Mouse (Mus musculus): ENCODE results near the gene Kcnj9. TPM values are rescaled to one million over a fixed set of nuclear protein-coding genes. Genes with fewer than 3 reads are reported as not detected.

Gene Kcnj9
- polyA plus RNA-seq, 1 experiment from 2014 or later: not detected

- no peak overlapping the region for H3K4me3 ChIP-seq
- H3K27me3 ChIP-seq (ENCODE audit: insufficient read depth, poor library complexity, severe bottlenecking): peaks cover 93% of the 10 kb centered on the region
- H3K9me3 ChIP-seq: no peaks in the 10 kb centered on the region
- H3K4me1 ChIP-seq: peaks cover 17% of the 10 kb centered on the region
- H3K27ac ChIP-seq: no peak overlapping the region
- DNase-seq (ENCODE audit: low spot score): no peak
- no peaks in the 10 kb centered on the region for H3K36me3 ChIP-seq
- WGBS: 72% methylated on average over 7 of the region's 7 CpGs
Observed at GRCm38 (mm10) chr1:172328461-172328860, 657 bp downstream of the Kcnj9 start.

GRCm38 (mm10) chr1:172328041-172328440 lies 1.1 kb downstream of the Kcnj9 start:
- Histone ChIP-seq H3K27ac (no peak overlapping the region), H3K9me3 (no peaks in the 10 kb centered on the region), H3K36me3 (no peaks in the 10 kb centered on the region), H3K27me3 (ENCODE audit: insufficient read depth, poor library complexity, severe bottlenecking) (peaks cover 93% of the 10 kb centered on the region), H3K4me3 (no peak overlapping the region), H3K4me1 (peaks cover 17% of the 10 kb centered on the region)
- DNase-seq (ENCODE audit: low spot score): no peak
- 74% methylated on average over 3 of the region's 3 CpGs for WGBS

- WGBS: 80% methylated on average over 16 of the region's 16 CpGs
- H3K4me3 ChIP-seq: no peak overlapping the region
- H3K27me3 ChIP-seq (ENCODE audit: insufficient read depth, poor library complexity, severe bottlenecking): peaks cover 93% of the 10 kb centered on the region
- no peaks in the 10 kb centered on the region for H3K36me3 ChIP-seq
- no peak overlapping the region for H3K27ac ChIP-seq
- H3K4me1 ChIP-seq: peaks cover 22% of the 10 kb centered on the region
- no peaks in the 10 kb centered on the region for H3K9me3 ChIP-seq
- no peak for DNase-seq (ENCODE audit: low spot score)
Observed at GRCm38 (mm10) chr1:172327206-172328001, 1.7 kb downstream of the Kcnj9 start.

DNA sequence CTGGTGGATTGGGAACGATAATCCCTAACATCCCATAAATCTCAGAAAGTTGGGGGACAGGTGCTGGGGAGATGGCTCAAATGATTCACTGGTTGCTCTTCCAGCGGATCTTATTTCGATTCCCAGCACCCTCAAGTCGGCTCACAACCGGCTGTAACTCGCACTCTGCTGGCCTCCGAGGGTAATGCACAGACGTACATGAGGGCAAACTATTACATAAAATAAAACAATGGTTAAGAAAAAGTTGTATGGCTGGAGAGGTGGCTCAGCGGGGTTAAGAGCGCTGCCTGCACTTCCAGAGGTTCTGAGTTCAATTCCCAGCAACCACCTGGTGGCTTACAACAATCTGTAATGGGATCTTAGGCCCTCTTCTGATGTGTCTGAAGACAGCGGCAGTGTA lies 2.4 kb downstream of the Kcnj9 start:
- DNase-seq (ENCODE audit: low spot score): no peak
- WGBS: 44% methylated on average over 11 of the region's 11 CpGs

GRCm38 (mm10) chr1:172325680-172326535 lies 3.2 kb downstream of the Kcnj9 start:
- H3K4me3 ChIP-seq: peak overlapping the region; percentile 63
- H3K27me3 ChIP-seq (ENCODE audit: insufficient read depth, poor library complexity, severe bottlenecking): peaks cover 97% of the 10 kb centered on the region
- no peaks in the 10 kb centered on the region for H3K9me3 ChIP-seq
- H3K36me3 ChIP-seq: no peaks in the 10 kb centered on the region
- H3K27ac ChIP-seq: 0 out of 2 replicates have a peak overlapping the region, but pooled peaks have one; percentile 24
- DNase-seq (ENCODE audit: low spot score): peak; percentile 85
- WGBS: 18% methylated on average over 94 of the region's 94 CpGs
- H3K4me1 ChIP-seq: peaks cover 22% of the 10 kb centered on the region

More for the DNA sequence above, 2.4 kb downstream of the Kcnj9 start:
- Histone ChIP-seq H3K36me3 (no peaks in the 10 kb centered on the region), H3K27ac (no peak overlapping the region), H3K4me3 (peak overlapping the region; percentile 63), H3K4me1 (peaks cover 22% of the 10 kb centered on the region), H3K9me3 (no peaks in the 10 kb centered on the region), H3K27me3 (ENCODE audit: insufficient read depth, poor library complexity, severe bottlenecking) (peaks cover 97% of the 10 kb centered on the region)

DNA sequence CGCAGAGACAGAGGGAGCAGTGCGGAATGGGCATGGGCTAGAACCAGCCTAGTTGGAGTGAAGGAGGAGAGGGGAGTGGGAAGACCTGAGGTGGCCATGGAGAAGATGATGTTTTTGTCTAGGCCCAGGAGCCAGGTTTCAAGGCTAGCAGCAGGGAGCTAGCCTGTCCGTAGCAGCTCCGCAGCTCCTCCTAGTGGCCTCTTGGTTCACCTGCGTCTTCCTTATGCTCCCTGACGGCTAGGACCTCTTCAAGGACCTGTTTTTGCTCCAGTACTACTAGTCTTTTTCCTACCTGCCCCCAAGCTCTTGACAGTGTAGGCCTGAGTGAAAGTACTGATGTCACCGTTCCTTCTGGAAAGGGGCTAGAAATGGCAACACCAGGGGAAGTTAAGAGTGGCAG lies 4.4 kb downstream of the Kcnj9 start:
- peak; percentile 87 for DNase-seq (ENCODE audit: low spot score)

DNA sequence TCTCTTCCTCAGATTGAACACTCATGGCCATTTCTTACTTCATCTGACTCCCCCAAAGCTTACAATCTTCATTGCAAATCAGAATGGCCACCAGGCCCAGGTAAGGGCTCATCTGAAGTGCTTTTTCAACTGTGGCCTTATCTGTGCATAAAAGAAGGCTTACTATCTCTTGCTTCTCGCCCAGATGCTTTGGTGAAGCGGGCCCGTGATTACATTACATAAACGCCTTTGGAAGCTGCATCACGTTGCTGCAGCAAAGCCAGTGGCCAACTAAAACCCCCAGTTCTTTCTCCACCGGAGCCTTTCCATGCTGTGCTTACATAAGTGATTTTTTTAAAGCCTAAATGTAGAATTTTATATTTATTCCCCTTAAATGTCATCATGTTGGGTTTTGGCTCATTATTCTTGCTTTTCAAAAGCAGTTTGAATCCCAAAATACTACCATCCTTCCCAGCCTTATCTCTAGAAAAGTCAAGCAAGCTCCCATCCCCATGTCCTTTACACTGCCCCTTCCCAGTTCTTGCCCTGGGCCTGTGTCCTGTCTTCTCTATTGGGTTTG lies 5.2 kb downstream of the Kcnj9 start:
- 47% methylated on average over 6 of the region's 6 CpGs for WGBS
- 0 out of 2 replicates have a peak, but pooled peaks cover 3% of the 10 kb centered on the region for H3K36me3 ChIP-seq
- peaks cover 16% of the 10 kb centered on the region for H3K4me1 ChIP-seq
- H3K9me3 ChIP-seq: no peaks in the 10 kb centered on the region
- no peak overlapping the region for H3K27ac ChIP-seq
- DNase-seq (ENCODE audit: low spot score): no peak
- peaks cover 96% of the 10 kb centered on the region for H3K27me3 ChIP-seq (ENCODE audit: insufficient read depth, poor library complexity, severe bottlenecking)
- no peak overlapping the region for H3K4me3 ChIP-seq

More for the DNA sequence above, 4.4 kb downstream of the Kcnj9 start:
- H3K27me3 ChIP-seq (ENCODE audit: insufficient read depth, poor library complexity, severe bottlenecking): peaks cover 96% of the 10 kb centered on the region
- no peak overlapping the region for H3K27ac ChIP-seq
- no peak overlapping the region for H3K4me3 ChIP-seq
- 9% methylated on average over 7 of the region's 7 CpGs for WGBS
- peaks cover 22% of the 10 kb centered on the region for H3K4me1 ChIP-seq
- no peaks in the 10 kb centered on the region for H3K36me3 ChIP-seq
- H3K9me3 ChIP-seq: no peaks in the 10 kb centered on the region

DNA sequence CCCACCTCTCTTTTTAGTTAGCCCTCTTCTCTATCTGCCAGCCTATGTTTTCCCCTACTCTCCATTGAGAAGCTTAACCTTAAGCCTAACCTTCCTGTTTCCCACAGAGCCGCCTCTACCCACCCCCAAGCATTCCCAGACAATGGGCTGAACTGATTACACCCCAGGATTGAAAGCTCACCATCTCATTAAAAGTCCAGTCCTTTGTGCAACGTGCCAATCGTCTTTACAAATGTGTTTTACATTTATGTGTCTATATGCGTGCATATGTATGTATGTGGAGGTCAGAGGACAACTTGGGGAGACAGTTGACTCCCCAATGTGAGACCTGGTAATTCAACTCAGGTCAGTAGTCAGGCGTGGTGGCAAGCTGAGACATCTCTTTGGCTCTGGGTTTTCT lies 5.8 kb downstream of the Kcnj9 start:
- no peak overlapping the region for H3K4me3 ChIP-seq
- peaks cover 8% of the 10 kb centered on the region; the same call in 1 of the 2 replicates for H3K36me3 ChIP-seq
- peaks cover 96% of the 10 kb centered on the region for H3K27me3 ChIP-seq (ENCODE audit: insufficient read depth, poor library complexity, severe bottlenecking)
- no peak overlapping the region for H3K27ac ChIP-seq
- DNase-seq (ENCODE audit: low spot score): no peak
- no peaks in the 10 kb centered on the region for H3K9me3 ChIP-seq
- WGBS: 33% methylated on average over 5 of the region's 5 CpGs
- peaks cover 19% of the 10 kb centered on the region for H3K4me1 ChIP-seq

GRCm38 (mm10) chr1:172322725-172323124 lies 6.4 kb downstream of the Kcnj9 start:
- Histone ChIP-seq H3K4me1 (peaks cover 21% of the 10 kb centered on the region), H3K27ac (peak overlapping the region; percentile 42; the same call in 1 of the 2 replicates), H3K27me3 (ENCODE audit: insufficient read depth, poor library complexity, severe bottlenecking) (peaks cover 96% of the 10 kb centered on the region), H3K36me3 (peaks cover 10% of the 10 kb centered on the region; the same call in 1 of the 2 replicates), H3K9me3 (no peaks in the 10 kb centered on the region), H3K4me3 (no peak overlapping the region)
- 44% methylated on average over 13 of the region's 13 CpGs for WGBS
- no peak for DNase-seq (ENCODE audit: low spot score)

GRCm38 (mm10) chr1:172319921-172320411 lies 9.2 kb downstream of the Kcnj9 start:
- no peak overlapping the region for H3K27ac ChIP-seq
- 47% methylated on average over 5 of the region's 5 CpGs for WGBS
- H3K4me3 ChIP-seq: no peak overlapping the region
- H3K9me3 ChIP-seq: no peaks in the 10 kb centered on the region
- H3K4me1 ChIP-seq: peaks cover 17% of the 10 kb centered on the region
- peaks cover 93% of the 10 kb centered on the region for H3K27me3 ChIP-seq (ENCODE audit: insufficient read depth, poor library complexity, severe bottlenecking)
- DNase-seq (ENCODE audit: low spot score): no peak
- peaks cover 13% of the 10 kb centered on the region; the same call in 1 of the 2 replicates for H3K36me3 ChIP-seq

- Histone ChIP-seq H3K27ac (no peak overlapping the region), H3K9me3 (no peaks in the 10 kb centered on the region), H3K36me3 (peaks cover 13% of the 10 kb centered on the region; the same call in 1 of the 2 replicates), H3K4me3 (no peak overlapping the region), H3K27me3 (ENCODE audit: insufficient read depth, poor library complexity, severe bottlenecking) (peaks cover 92% of the 10 kb centered on the region), H3K4me1 (peaks cover 19% of the 10 kb centered on the region)
- DNase-seq (ENCODE audit: low spot score): no peak
- WGBS: 85% methylated on average over 7 of the region's 7 CpGs
Observed at GRCm38 (mm10) chr1:172319346-172319745, 9.8 kb downstream of the Kcnj9 start.

DNA sequence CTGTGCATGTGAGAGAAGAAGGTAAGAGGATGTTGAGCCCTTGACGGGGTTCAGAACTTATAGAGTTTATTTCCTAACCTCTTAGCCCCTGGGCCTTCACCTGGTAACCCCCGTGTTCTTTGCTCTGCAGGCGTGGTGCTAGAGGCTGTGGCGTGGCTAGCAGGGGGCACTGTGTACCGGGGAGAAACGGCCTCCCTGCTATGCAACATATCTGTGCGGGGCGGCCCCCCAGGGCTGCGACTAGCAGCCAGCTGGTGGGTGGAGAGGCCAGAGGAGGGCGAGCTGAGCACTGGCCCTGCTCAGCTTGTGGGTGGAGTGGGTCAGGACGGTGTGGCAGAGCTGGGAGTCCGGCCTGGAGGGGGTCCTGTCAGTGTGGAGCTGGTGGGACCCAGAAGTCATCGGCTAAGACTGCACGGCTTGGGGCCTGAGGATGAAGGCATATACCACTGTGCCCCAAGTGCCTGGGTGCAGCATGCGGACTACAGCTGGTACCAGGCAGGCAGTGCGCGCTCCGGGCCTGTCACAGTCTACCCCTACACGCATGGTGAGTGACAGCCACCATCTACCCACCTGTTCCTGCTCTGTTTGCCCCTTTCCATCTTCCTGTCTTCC lies 10.6 kb downstream of the Kcnj9 start:
- Histone ChIP-seq H3K27ac (no peak overlapping the region; the same call in 1 of the 2 replicates), H3K36me3 (peaks cover 13% of the 10 kb centered on the region; the same call in 1 of the 2 replicates), H3K27me3 (ENCODE audit: insufficient read depth, poor library complexity, severe bottlenecking) (peaks cover 95% of the 10 kb centered on the region), H3K4me3 (no peak overlapping the region), H3K4me1 (peaks cover 22% of the 10 kb centered on the region), H3K9me3 (no peaks in the 10 kb centered on the region)
- WGBS: 83% methylated on average over 19 of the region's 19 CpGs
- no peak for DNase-seq (ENCODE audit: low spot score)

Measured in heart, embryonic 10.5 days (tissue).